Mouse (Mus musculus): ENCODE results near the gene Ccdc9b. TPM values are rescaled to one million over a fixed set of nuclear protein-coding genes. Genes with fewer than 3 reads are reported as not detected.
A peak's percentile ranks its signal among the peaks of the same experiment; 100 is the strongest.

The Ccdc9b gene
- polyA plus RNA-seq, 1 experiment from 2014 or later: 1.0 TPM

GRCm38 (mm10) chr2:118749341-118749884 is 13.0 kb downstream of the Ccdc9b start:
- WGBS (ENCODE audit: insufficient replicate concordance): 51% methylated on average over 10 of the region's 10 CpGs
- Histone ChIP-seq H3K27ac (ENCODE audit: low read depth, low read length) (0 out of 2 replicates have a peak overlapping the region, but pooled peaks have one; percentile 29), H3K9me3 (replicated peaks; ENCODE audit: control insufficient read depth, low read length) (no peaks in the 10 kb centered on the region), H3K27me3 (ENCODE audit: control insufficient read depth, insufficient read depth, low read length) (peaks cover 1% of the 10 kb centered on the region), H3K36me3 (ENCODE audit: control insufficient read depth, insufficient read depth, low read length) (no peaks in the 10 kb centered on the region), H3K9ac (ENCODE audit: low read depth, low read length) (peak overlapping the region; percentile 2; the same call in 1 of the 2 replicates), H3K4me3 (ENCODE audit: low read depth, low read length) (no peak overlapping the region), H3K4me1 (ENCODE audit: control insufficient read depth, insufficient read depth, low read length) (peaks cover 53% of the 10 kb centered on the region), H3K4me2 (peak overlapping the region; percentile 31)
- ATAC-seq (replicated peaks; ENCODE audit: insufficient number of reproducible peaks, low FRiP score, low TSS enrichment): no peak

DNA sequence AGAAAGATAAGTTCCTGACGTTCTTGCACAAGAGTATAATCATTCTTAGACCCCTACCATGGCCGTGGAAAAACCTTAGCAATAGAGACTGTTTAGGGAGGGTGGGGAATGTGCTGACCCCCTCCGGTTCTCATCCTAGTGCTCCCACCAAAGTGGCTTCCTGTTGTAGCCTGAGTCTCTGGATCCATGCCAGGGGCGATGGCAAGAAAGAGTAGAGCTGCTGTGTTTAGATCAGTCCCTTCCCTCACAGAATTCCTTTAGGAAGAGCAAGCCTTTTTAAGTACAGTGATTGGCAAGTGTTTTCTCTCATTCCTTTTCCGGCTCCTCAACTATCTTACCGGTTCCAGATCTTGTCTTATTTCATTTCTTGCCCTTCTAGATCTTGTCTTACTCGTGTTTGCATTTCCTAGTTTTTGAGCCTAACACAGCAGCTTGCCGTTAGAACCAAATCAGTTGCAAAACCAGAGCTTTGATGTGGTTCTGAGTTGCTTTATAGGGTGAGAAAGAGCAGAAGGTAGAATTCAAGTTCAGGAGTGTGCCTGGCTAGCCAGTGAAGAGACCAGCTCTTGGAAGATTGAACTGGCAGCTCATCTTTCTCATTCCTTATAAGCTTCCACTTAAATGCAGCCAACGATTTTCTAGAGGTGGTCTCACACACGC is 15.0 kb downstream of the Ccdc9b start:
- peaks cover 49% of the 10 kb centered on the region for H3K4me1 ChIP-seq (ENCODE audit: control insufficient read depth, insufficient read depth, low read length)
- H3K9me3 ChIP-seq (replicated peaks; ENCODE audit: control insufficient read depth, low read length): no peaks in the 10 kb centered on the region

DNA sequence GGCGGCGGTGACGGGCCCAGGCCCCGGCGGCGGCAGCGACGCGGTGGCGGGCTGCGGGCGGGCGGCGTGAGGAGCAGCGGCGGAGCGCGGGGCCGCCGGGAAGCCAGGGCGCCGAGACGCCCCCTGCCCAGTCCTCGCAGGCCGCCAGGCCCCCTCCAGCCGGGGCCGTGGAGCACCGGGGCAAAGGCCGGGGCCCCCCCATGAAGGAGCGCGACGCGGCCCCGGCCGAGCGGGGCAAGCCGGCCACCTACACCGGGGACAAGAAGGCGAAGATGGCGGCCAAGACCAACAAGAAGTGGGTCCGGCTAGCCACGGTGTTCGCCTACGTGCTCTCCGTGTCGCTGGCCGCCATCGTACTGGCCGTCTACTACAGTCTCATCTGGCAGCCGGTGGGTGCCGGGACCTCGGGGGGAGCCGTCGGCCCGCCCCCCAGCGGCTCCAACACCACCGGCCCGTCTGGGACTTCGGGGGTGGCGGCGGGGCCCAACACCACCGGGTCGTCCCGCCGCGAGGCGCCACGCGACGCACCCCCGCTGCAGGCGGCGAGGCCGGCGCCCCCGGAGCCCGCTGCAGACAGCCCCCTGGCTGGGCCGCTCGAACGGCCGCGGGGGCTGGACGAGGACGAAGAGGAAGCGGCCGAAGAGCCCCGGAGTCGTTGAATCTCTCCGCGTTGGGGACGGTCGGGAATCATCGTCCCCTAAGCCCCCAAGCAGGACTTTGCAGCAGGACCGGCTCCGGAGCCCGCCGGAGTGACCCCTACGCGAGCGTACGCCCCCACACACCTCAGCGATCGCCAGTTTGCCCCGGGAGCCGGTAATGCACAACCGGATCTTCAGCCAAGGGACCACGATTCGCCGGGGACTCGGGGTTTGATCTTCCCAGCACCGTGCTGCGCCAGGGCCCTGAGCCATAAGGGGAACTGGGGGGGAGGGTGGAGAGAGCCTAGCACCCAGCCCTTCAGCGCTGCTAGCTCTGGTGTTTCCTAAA is 16.3 kb downstream of the Ccdc9b start:
- Histone ChIP-seq H3K4me3 (ENCODE audit: low read depth, low read length) (peak overlapping the region; percentile 75), H3K36me3 (ENCODE audit: control insufficient read depth, insufficient read depth, low read length) (no peaks in the 10 kb centered on the region), H3K27me3 (ENCODE audit: control insufficient read depth, insufficient read depth, low read length) (peaks cover 14% of the 10 kb centered on the region), H3K9ac (ENCODE audit: low read depth, low read length) (peak overlapping the region; percentile 91), H3K9me3 (replicated peaks; ENCODE audit: control insufficient read depth, low read length) (no peaks in the 10 kb centered on the region), H3K27ac (ENCODE audit: low read depth, low read length) (peak overlapping the region; percentile 59), H3K4me2 (peak overlapping the region; percentile 85), H3K4me1 (ENCODE audit: control insufficient read depth, insufficient read depth, low read length) (peaks cover 37% of the 10 kb centered on the region)
- WGBS (ENCODE audit: insufficient replicate concordance): 1% methylated on average over 106 of the region's 113 CpGs
- ATAC-seq (replicated peaks; ENCODE audit: insufficient number of reproducible peaks, low FRiP score, low TSS enrichment): peak; percentile 20

More for the DNA sequence above, 15.0 kb downstream of the Ccdc9b start:
- H3K4me2 ChIP-seq: peak overlapping the region; percentile 85
- H3K27ac ChIP-seq (ENCODE audit: low read depth, low read length): peak overlapping the region; percentile 29; the same call in 1 of the 2 replicates
- peak overlapping the region; percentile 91 for H3K9ac ChIP-seq (ENCODE audit: low read depth, low read length)
- no peak for ATAC-seq (replicated peaks; ENCODE audit: insufficient number of reproducible peaks, low FRiP score, low TSS enrichment)
- WGBS (ENCODE audit: insufficient replicate concordance): 27% methylated on average over 10 of the region's 10 CpGs
- H3K4me3 ChIP-seq (ENCODE audit: low read depth, low read length): peak overlapping the region; percentile 75
- peaks cover 8% of the 10 kb centered on the region for H3K27me3 ChIP-seq (ENCODE audit: control insufficient read depth, insufficient read depth, low read length)
- no peaks in the 10 kb centered on the region for H3K36me3 ChIP-seq (ENCODE audit: control insufficient read depth, insufficient read depth, low read length)

- under 1% methylated on average over 36 of the region's 57 CpGs for WGBS (ENCODE audit: insufficient replicate concordance)
- Histone ChIP-seq H3K27ac (ENCODE audit: low read depth, low read length) (peak within 1 kb of the TSS; percentile 59), H3K4me1 (ENCODE audit: control insufficient read depth, insufficient read depth, low read length) (peaks cover 30% of the 10 kb centered on the region)
These were observed 17.1 kb downstream of the Ccdc9b start, which contains the start of gene Inafm2 for GRCm38 (mm10) chr2:118745232-118745884. TSS of gene Inafm2 (plus strand) at chr2:118745758.

GRCm38 (mm10) chr2:118744621-118745020 is 17.8 kb downstream of the Ccdc9b start:
- Histone ChIP-seq H3K4me3 (ENCODE audit: low read depth, low read length) (peak overlapping the region; percentile 75), H3K27me3 (ENCODE audit: control insufficient read depth, insufficient read depth, low read length) (peaks cover 14% of the 10 kb centered on the region), H3K36me3 (ENCODE audit: control insufficient read depth, insufficient read depth, low read length) (no peaks in the 10 kb centered on the region), H3K9me3 (replicated peaks; ENCODE audit: control insufficient read depth, low read length) (no peaks in the 10 kb centered on the region), H3K9ac (ENCODE audit: low read depth, low read length) (no peak overlapping the region), H3K4me2 (peak overlapping the region; percentile 85), H3K4me1 (ENCODE audit: control insufficient read depth, insufficient read depth, low read length) (peaks cover 22% of the 10 kb centered on the region), H3K27ac (ENCODE audit: low read depth, low read length) (no peak overlapping the region)
- 12% methylated on average over 7 of the region's 7 CpGs for WGBS (ENCODE audit: insufficient replicate concordance)
- ATAC-seq (replicated peaks; ENCODE audit: insufficient number of reproducible peaks, low FRiP score, low TSS enrichment): no peak

More at GRCm38 (mm10) chr2:118745232-118745884, 17.1 kb downstream of the Ccdc9b start, which contains the start of gene Inafm2:
- Histone ChIP-seq H3K4me2 (peak within 1 kb of the TSS; percentile 85), H3K27me3 (ENCODE audit: control insufficient read depth, insufficient read depth, low read length) (peaks cover 14% of the 10 kb centered on the region), H3K9me3 (replicated peaks; ENCODE audit: control insufficient read depth, low read length) (no peaks in the 10 kb centered on the region), H3K9ac (ENCODE audit: low read depth, low read length) (peak within 1 kb of the TSS; percentile 91), H3K36me3 (ENCODE audit: control insufficient read depth, insufficient read depth, low read length) (no peaks in the 10 kb centered on the region), H3K4me3 (ENCODE audit: low read depth, low read length) (peak within 1 kb of the TSS; percentile 75)
- peak; percentile 87 for ATAC-seq (replicated peaks; ENCODE audit: insufficient number of reproducible peaks, low FRiP score, low TSS enrichment)

- Histone ChIP-seq H3K4me2 (no peak overlapping the region), H3K27ac (ENCODE audit: low read depth, low read length) (no peak overlapping the region), H3K4me1 (ENCODE audit: control insufficient read depth, insufficient read depth, low read length) (peaks cover 13% of the 10 kb centered on the region), H3K9me3 (replicated peaks; ENCODE audit: control insufficient read depth, low read length) (no peaks in the 10 kb centered on the region), H3K36me3 (ENCODE audit: control insufficient read depth, insufficient read depth, low read length) (no peaks in the 10 kb centered on the region), H3K9ac (ENCODE audit: low read depth, low read length) (no peak overlapping the region), H3K27me3 (ENCODE audit: control insufficient read depth, insufficient read depth, low read length) (peaks cover 14% of the 10 kb centered on the region), H3K4me3 (ENCODE audit: low read depth, low read length) (no peak overlapping the region)
- 33% methylated on average over 8 of the region's 8 CpGs for WGBS (ENCODE audit: insufficient replicate concordance)
- ATAC-seq (replicated peaks; ENCODE audit: insufficient number of reproducible peaks, low FRiP score, low TSS enrichment): no peak
These were observed 19.1 kb downstream of the Ccdc9b start for GRCm38 (mm10) chr2:118743261-118743943.

- H3K27me3 ChIP-seq (ENCODE audit: control insufficient read depth, insufficient read depth, low read length): peaks cover 14% of the 10 kb centered on the region
- no peak overlapping the region for H3K9ac ChIP-seq (ENCODE audit: low read depth, low read length)
- no peak overlapping the region for H3K4me2 ChIP-seq
- no peaks in the 10 kb centered on the region for H3K36me3 ChIP-seq (ENCODE audit: control insufficient read depth, insufficient read depth, low read length)
- no peak overlapping the region for H3K27ac ChIP-seq (ENCODE audit: low read depth, low read length)
- WGBS (ENCODE audit: insufficient replicate concordance): 63% methylated on average over 9 of the region's 9 CpGs
- no peak overlapping the region for H3K4me3 ChIP-seq (ENCODE audit: low read depth, low read length)
- H3K4me1 ChIP-seq (ENCODE audit: control insufficient read depth, insufficient read depth, low read length): peaks cover 8% of the 10 kb centered on the region
- no peaks in the 10 kb centered on the region for H3K9me3 ChIP-seq (replicated peaks; ENCODE audit: control insufficient read depth, low read length)
- ATAC-seq (replicated peaks; ENCODE audit: insufficient number of reproducible peaks, low FRiP score, low TSS enrichment): no peak
These were observed 21.3 kb downstream of the Ccdc9b start for GRCm38 (mm10) chr2:118741183-118741582.

All from heart, embryonic 11.5 days (tissue).